Comparison of ENCODE assay signal across 9 mouse cellular contexts in the genomic region with DNA sequence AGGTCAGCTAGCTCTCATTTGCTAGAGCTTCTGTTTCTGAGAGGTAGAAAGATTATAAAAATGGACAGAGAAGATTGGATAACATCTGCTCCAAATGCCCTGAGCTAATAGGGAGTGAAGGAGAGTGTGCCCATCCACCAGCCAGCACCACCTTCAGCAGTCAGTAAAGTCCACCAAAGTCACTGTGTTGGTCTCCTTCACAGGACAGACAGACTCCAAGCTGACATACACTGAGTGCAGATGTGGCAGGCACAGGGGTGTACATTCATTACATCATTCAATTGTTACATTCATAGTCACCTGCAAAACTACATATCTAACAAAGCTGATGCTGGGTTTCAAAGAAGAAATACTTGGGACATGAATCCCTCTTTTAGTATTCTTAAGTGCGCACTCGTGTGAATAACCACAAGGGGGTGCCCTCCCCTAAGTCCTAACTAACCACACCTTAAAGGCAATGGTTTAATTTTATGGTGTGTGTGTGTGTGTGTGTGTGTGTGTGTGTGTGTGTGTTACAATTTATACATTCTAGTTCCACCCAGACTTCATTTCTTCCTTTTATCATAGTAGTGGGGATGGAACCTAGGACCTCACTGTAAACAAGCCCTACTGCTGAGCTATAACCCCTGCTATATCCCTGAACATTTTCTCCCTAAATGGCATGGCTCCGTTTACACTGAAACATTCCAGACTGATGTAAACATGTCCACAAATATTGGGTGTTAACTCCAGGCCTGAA.
DNase-seq lines count a peak whose midpoint lies in the region; ATAC-seq and TF ChIP-seq lines count a peak whose summit lies in the region.
"Had no signal": no experiment of that assay in that cellular context is flagged by ENCODE, and none has a peak within 500 bp of the region (broad histone marks: within the 10 kb centered on the region; RNA-seq: fewer than 3 reads in every experiment).

No protein-coding gene starts in this region.

- H3K4me1 ChIP-seq in limb, embryonic 14.5 days (ENCODE audit: control insufficient read depth, insufficient read depth, low read length), result no peaks in the 10 kb centered on the region
- no peaks in the 10 kb centered on the region for H3K4me1 ChIP-seq in neural tube, embryonic 13.5 days (replicated peaks)
- H3K4me1 ChIP-seq: heart, embryonic 15.5 days had no signal

- ATAC-seq in limb, embryonic 14.5 days (ENCODE audit: low FRiP score, low read depth), result peak; percentile 62; the same call in 1 of the 2 replicates
- 0 out of 2 replicates have a peak, but pooled peaks have one; percentile 47 for ATAC-seq in neural tube, embryonic 13.5 days (ENCODE audit: low read depth)

- H3K36me3 ChIP-seq in limb, embryonic 14.5 days (ENCODE audit: control insufficient read depth, insufficient read depth, low read length), result no peaks in the 10 kb centered on the region
- H3K36me3 ChIP-seq in neural tube, embryonic 13.5 days, result no peaks in the 10 kb centered on the region
- H3K36me3 ChIP-seq: heart, embryonic 15.5 days had no signal

- no peaks in the 10 kb centered on the region for H3K9me3 ChIP-seq in limb, embryonic 14.5 days (ENCODE audit: control insufficient read depth, low read length)
- no peaks in the 10 kb centered on the region for H3K9me3 ChIP-seq in neural tube, embryonic 13.5 days
- H3K9me3 ChIP-seq: heart, embryonic 15.5 days had no signal

- H3K27me3 ChIP-seq in limb, embryonic 14.5 days (ENCODE audit: control insufficient read depth, insufficient read depth, low read length), result no peaks in the 10 kb centered on the region
- no peaks in the 10 kb centered on the region for H3K27me3 ChIP-seq in neural tube, embryonic 13.5 days
- H3K27me3 ChIP-seq: heart, embryonic 15.5 days had no signal

- H3K9ac ChIP-seq in limb, embryonic 14.5 days (ENCODE audit: low read depth, low read length, severe bottlenecking), result no peak overlapping the region
- H3K9ac ChIP-seq in neural tube, embryonic 13.5 days, result no peak overlapping the region
- H3K9ac ChIP-seq: heart, embryonic 15.5 days had no signal

- 37% methylated on average over 3 of the region's 3 CpGs for WGBS in limb, embryonic 14.5 days
- WGBS in neural tube, embryonic 13.5 days, result 58% methylated on average over 3 of the region's 3 CpGs

- H3K4me3 ChIP-seq in limb, embryonic 14.5 days (replicated peaks; ENCODE audit: low read length), result no peak overlapping the region
- no peak overlapping the region for H3K4me3 ChIP-seq in neural tube, embryonic 13.5 days
- H3K4me3 ChIP-seq: heart, embryonic 15.5 days had no signal

- DNase-seq in layer of hippocampus, adult 11-12 months (ENCODE audit: low spot score), result peak; percentile 40
- DNase-seq in layer of hippocampus, adult 9-10 months (ENCODE audit: low spot score), result no peak
- peak; percentile 44 for DNase-seq in adrenal gland, postnatal 25 days
- peak; percentile 10 to 36 for DNase-seq in frontal cortex, postnatal 10 days (ENCODE audit: low spot score in 2 of 2)
- DNase-seq in kidney, adult 9 months, result peak; percentile 47
- DNase-seq in limb, embryonic 14.5 days (ENCODE audit: low spot score), result peak; percentile 81
- DNase-seq in thymus, postnatal 36 days, result no peak

- no peak overlapping the region for H3K4me2 ChIP-seq in limb, embryonic 14.5 days (replicated peaks; ENCODE audit: low read depth, low read length, severe bottlenecking)
- no peak overlapping the region for H3K4me2 ChIP-seq in neural tube, embryonic 13.5 days
- H3K4me2 ChIP-seq: heart, embryonic 15.5 days had no signal

- no peak for TF ChIP-seq POLR2A in limb, embryonic 14.5 days (IDR thresholded peaks at IDR 0.05; ENCODE audit: borderline replicate concordance, extremely low read depth, insufficient read depth, insufficient read length)

- H3K27ac ChIP-seq in limb, embryonic 14.5 days (replicated peaks; ENCODE audit: low read depth, low read length), result no peak overlapping the region
- no peak overlapping the region for H3K27ac ChIP-seq in neural tube, embryonic 13.5 days (replicated peaks)
- H3K27ac ChIP-seq: heart, embryonic 15.5 days had no signal

Comparison
In these comparisons a context has a peak if more than half of its experiments do, and no peak if none do; other contexts are left out.
1. DNase-seq: peak in layer of hippocampus, adult 11-12 months (single experiment), adrenal gland, postnatal 25 days (single experiment), frontal cortex, postnatal 10 days (2 of 2), kidney, adult 9 months (single experiment) and limb, embryonic 14.5 days (single experiment); none in layer of hippocampus, adult 9-10 months (single experiment) and thymus, postnatal 36 days (0 of 2).